Mouse (Mus musculus) brown adipose tissue, adult 24 weeks (tissue): ENCODE measurements at regions not wholly inside any gene's neighbourhood (a gene's known extent, or its start where the extent isn't known, plus 50 kb on each side); places are given as distances from the start of the nearest gene placed in this dataset.

Experiments used
- H3K27ac ChIP-seq: fragments of 200-500 bp; replicated peaks from 2 replicates; pipeline ENCODE4 v1.5.1; 2012; ENCODE audit warnings: low read depth, mild to moderate bottlenecking, low read length
- H3K4me1 ChIP-seq: fragments of 200-500 bp; 2 replicates; pipeline ENCODE4 v1.6.1; 2012; ENCODE audit warnings: low read length, mixed read lengths; ENCODE audit not compliant: control insufficient read depth, insufficient read depth, insufficient read length
- H3K4me3 ChIP-seq: fragments of 200-500 bp; 2 replicates; pipeline ENCODE4 v1.5.1; 2012; ENCODE audit warnings: low read depth, mild to moderate bottlenecking, low read length, moderate library complexity; ENCODE audit not compliant: insufficient read depth

DNA sequence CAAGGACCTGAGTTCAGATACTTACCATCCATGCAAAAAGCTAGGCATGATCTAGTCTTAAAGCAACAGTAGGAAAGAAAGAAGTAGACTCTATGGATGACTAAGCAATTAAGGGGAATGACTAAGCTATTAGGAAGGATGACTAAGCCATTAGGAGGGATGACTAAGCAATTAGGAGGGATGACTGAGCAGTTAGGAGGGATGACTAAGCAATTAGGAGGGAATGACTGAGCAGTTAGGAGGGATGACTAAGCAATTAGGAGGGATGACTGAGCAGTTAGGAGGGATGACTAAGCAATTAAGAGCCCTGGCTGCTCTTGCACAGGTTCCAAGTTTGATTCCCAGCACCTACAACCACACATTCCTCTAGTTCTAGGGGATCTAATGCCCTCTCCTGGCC is 113.9 kb downstream of the Nxnl2 start:
- Histone ChIP-seq H3K4me1 (no peaks in the 10 kb centered on the region), H3K27ac (no peak overlapping the region)

DNA sequence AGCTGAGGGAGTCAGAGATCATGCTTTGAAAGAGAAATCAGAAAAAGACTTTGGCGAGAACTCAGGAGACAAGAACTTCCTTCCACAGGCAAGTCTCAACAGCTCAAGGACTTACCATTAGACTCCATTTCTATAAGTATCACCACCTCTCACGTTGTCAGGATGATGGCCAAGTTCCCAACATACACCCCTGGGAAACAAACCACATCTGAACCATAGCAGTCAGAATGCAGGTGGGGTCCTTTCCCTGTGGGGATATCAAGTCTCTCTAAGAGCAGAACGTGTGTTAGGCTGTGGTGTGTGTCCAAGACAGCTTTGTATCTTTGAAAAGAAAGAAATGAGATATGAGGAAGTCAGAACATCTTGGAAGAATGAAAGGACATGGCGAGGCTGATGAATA is 118.6 kb downstream of the Nxnl2 start:
- no peaks in the 10 kb centered on the region for H3K4me1 ChIP-seq
- H3K27ac ChIP-seq, result no peak overlapping the region
- no peak overlapping the region for H3K4me3 ChIP-seq

More for the DNA sequence above, 113.9 kb downstream of the Nxnl2 start:
- H3K4me3 ChIP-seq, result no peak overlapping the region

GRCm38 (mm10) chr13:51290021-51290424 is 118.4 kb upstream of the S1pr3 start:
- Histone ChIP-seq H3K4me3 (no peak overlapping the region), H3K4me1 (no peaks in the 10 kb centered on the region), H3K27ac (no peak overlapping the region)

GRCm38 (mm10) chr13:51290926-51291325 is 117.5 kb upstream of the S1pr3 start:
- H3K4me1 ChIP-seq, result peaks cover 1% of the 10 kb centered on the region; the same call in 1 of the 2 replicates
- H3K27ac ChIP-seq, result no peak overlapping the region
- H3K4me3 ChIP-seq, result no peak overlapping the region

DNA sequence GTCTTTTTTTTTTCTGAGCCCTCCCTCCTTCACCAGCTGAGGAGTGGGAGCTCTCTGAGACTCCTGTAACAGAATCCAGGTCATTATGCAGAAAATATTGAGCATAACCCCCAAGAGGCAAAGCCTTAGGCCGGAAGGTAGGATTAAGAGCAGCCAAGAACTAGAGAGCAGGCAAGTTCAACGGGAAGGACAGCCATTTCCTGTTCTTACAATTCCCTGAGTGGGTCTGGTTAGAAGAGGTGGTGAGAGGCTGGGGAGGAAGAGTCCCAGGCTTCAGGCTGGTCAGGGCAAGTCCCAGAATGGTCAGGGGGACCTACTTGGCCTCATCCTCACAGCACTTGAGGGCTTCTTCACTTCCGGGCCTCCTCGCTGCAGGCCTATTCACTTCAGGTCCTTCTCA is 115.4 kb upstream of the S1pr3 start:
- Histone ChIP-seq H3K4me1 (peaks cover 2% of the 10 kb centered on the region; the same call in 1 of the 2 replicates), H3K4me3 (no peak overlapping the region), H3K27ac (0 out of 2 replicates have a peak overlapping the region, but pooled peaks have one; percentile 8)

DNA sequence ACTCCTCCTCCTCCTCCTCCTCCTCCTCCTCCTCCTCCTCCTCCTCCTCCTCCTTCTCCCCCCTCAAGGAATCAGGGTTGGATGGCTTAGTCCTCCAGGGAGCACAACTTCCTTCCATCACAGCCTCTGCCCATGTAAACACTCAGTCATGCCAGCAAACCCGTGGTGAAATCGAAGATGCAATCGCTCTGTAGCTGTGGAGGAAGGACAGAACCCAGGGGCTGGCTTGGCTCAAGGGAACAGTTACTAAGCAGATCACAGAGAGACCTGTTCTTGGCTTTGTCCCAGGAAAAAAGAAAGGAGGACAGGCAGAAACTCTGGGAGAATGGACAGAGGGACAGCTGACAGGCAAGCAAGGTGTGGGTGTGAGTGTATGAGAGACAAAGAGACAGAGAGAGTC is 112.6 kb upstream of the S1pr3 start:
- peaks cover 2% of the 10 kb centered on the region; the same call in 1 of the 2 replicates for H3K4me1 ChIP-seq

GRCm38 (mm10) chr13:51297231-51297880 is 111.1 kb upstream of the S1pr3 start:
- Histone ChIP-seq H3K4me3 (no peak overlapping the region), H3K27ac (no peak overlapping the region), H3K4me1 (peaks cover 2% of the 10 kb centered on the region; the same call in 1 of the 2 replicates)

More for the DNA sequence above, 112.6 kb upstream of the S1pr3 start:
- H3K4me3 ChIP-seq, result no peak overlapping the region
- H3K27ac ChIP-seq, result no peak overlapping the region; the same call in 1 of the 2 replicates

DNA sequence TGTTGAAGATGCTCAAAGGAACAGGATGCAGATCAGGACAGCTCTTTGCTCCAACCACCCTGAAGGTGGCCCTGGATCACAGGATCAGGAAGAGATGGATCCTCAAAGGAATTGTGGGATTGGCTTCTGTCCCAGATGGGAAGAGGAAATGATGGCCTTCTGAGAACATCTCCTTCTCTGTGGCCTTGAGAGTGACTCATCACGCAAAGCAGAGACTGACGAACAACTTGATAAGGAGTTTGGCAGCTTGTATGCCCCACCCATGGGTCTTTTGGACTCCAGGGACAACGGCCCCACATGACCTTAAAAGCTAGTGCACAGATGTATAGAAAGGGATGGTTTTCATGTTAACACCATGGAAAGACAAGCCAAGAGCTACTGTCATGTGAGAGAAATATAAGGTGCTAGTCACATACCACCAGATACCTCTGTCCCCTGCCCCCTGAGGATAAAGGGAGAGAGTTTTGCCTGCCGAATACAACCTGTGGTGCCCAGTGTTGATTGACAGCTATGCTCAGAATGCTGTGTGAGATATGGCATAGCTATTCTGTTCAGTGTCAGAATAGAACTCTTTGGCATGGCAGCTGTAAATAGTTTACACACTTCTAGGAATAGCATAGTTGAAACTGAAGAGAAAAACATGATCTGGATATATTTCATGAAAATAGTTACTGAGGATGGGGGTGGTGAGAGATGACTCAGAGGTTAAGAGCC is 109.2 kb upstream of the S1pr3 start:
- Histone ChIP-seq H3K4me1 (peaks cover 2% of the 10 kb centered on the region; the same call in 1 of the 2 replicates), H3K4me3 (no peak overlapping the region), H3K27ac (peak overlapping the region; percentile 39; the same call in 1 of the 2 replicates)

DNA sequence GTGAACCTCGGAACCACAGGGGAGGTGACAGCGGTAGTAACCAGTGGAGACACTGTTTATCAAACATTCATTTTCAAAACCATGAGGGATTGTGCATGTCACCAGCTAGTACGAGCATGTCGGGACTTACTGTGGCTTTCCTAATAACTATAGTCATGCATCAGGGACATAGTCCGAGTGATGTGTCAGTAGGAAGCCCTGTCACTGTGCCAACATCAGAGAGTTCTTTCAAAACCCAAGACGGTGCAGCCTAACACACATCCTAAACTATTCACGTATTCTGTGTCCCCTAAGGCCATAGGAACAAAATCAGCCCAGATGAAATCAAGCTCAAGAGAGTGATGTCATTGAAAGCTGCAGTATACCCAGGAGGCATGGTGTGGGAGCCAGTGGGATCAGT is 107.0 kb upstream of the S1pr3 start:
- Histone ChIP-seq H3K27ac (no peak overlapping the region), H3K4me1 (no peaks in the 10 kb centered on the region), H3K4me3 (no peak overlapping the region)

- H3K27ac ChIP-seq, result no peak overlapping the region
- H3K4me1 ChIP-seq, result no peaks in the 10 kb centered on the region
- no peak overlapping the region for H3K4me3 ChIP-seq
Measured at GRCm38 (mm10) chr13:51303112-51303511, 105.3 kb upstream of the S1pr3 start.

DNA sequence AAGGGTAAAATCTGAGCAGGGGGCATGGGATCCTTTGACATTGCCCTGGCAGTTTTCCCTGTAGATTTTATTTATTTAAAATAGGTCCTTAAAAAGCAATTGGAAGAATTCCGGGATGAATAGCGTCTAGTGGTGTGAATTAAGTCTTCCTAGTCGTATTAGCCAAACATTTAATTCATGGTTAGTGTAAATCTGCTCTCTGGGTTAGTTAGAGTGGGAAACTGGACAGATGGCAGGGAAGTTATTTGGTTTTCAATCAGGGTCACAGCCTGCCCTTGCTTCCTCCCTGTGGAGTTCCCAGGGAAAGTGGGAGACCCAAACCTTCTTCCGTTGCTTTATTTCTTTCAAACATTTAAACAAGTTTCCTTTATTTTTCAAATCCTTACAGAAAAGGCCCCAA is 103.8 kb upstream of the S1pr3 start:
- Histone ChIP-seq H3K27ac (no peak overlapping the region), H3K4me1 (no peaks in the 10 kb centered on the region), H3K4me3 (no peak overlapping the region)

GRCm38 (mm10) chr13:51309446-51309845 is 99.0 kb upstream of the S1pr3 start:
- 0 out of 2 replicates have a peak, but pooled peaks cover 2% of the 10 kb centered on the region for H3K4me1 ChIP-seq
- no peak overlapping the region for H3K27ac ChIP-seq
- H3K4me3 ChIP-seq, result no peak overlapping the region

- H3K4me3 ChIP-seq, result no peak overlapping the region
- H3K27ac ChIP-seq, result no peak overlapping the region
- 0 out of 2 replicates have a peak, but pooled peaks cover 2% of the 10 kb centered on the region for H3K4me1 ChIP-seq
Measured at GRCm38 (mm10) chr13:51310041-51310440, 98.4 kb upstream of the S1pr3 start.

DNA sequence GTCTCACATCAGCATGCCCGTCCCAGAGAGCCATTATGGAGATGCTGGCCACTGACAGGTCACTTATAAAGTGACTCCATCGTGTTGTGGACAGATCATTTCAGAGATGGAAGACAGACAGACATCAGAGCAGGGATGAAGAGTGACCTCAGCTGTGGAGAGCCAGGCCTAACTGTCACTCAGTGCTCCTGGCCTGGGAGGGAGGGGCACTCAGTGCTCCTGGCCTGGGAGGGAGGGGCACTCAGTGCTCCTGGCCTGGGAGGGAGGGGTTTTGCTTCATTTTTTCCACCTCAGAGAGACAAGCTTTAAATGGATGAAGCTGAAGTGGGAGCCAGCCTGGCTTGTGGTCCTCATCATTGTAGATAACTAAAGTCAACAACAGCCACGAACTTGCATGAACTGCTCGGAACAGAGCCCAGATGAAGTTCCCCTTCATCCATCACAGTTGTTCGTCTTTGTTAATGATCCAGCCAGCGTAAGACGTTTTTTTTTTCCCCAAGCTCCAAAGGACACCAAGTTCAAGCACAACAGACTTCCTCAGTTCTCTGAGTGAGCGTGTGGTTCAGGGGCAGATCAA is 96.7 kb upstream of the S1pr3 start:
- H3K4me1 ChIP-seq, result 0 out of 2 replicates have a peak, but pooled peaks cover 2% of the 10 kb centered on the region
- no peak overlapping the region for H3K27ac ChIP-seq
- no peak overlapping the region for H3K4me3 ChIP-seq

GRCm38 (mm10) chr13:51313129-51313850 is 95.1 kb upstream of the S1pr3 start:
- Histone ChIP-seq H3K4me1 (0 out of 2 replicates have a peak, but pooled peaks cover 2% of the 10 kb centered on the region), H3K27ac (no peak overlapping the region), H3K4me3 (no peak overlapping the region)
